Mouse (Mus musculus) cerebellum, postnatal 14 days (tissue): Measurements from ENCODE around the gene Ggact.

ENCODE experiments used
- DNase-seq, 2 experiments: peaks; one replicate each; pipeline ENCODE4 v3.0.0; 2021; ENCODE audit warnings: mixed read lengths in 2 of 2

Ggact gene

DNA sequence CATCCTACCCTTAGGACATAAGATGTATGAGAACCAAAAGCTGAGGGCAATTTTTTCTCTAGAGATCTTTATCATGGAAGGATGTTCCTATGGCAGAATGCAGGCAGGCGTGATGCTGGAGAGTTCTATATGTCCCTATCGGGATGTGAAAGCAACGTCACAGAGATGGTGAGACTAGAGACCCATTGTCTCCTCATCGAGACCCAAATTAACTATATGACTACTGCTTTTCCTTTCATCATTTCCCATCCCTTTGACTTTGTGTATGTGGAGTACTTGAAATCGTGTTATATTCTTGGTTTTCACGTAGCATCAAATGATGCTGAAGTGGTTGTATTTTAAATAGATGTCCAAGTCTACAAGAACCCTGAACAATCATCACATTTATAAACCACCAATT is at the start of gene Ggact:
Gene Ggact (minus strand): TSS at position 101 of the 400 bp plus-strand sequence.
- DNase-seq = no peak

GRCm38 (mm10) chr14:122957941-122958340 is 44.4 kb upstream of the Ggact start:
- DNase-seq = peak; percentile 97 to 98

DNA sequence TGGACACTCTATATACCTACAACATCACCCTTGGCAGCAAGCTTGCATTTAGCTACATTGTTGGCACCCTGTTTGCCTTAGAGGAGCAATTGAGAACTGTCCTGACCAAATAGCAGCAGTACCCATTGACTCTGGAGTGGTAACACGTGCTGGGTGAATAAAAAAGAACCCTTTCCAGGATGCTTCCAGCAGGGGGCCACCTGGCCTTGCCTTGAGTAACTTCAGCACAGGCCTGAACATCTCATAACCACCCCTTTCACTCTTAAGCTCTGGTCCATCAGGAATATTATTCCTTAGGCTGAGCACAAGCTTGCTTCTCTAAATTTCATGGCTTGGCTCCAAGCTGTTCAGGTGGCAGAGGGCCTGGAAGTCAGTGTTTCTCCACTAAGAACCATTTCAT is 39.8 kb upstream of the Ggact start:
- peak; percentile 63 to 65 for DNase-seq

- DNase-seq = no peak
Measured at GRCm38 (mm10) chr14:122952556-122952955, 39.0 kb upstream of the Ggact start.

GRCm38 (mm10) chr14:122951676-122952445 is 38.3 kb upstream of the Ggact start:
- no peak for DNase-seq

GRCm38 (mm10) chr14:122950915-122951314 is 37.4 kb upstream of the Ggact start:
- peak; percentile 22 to 26 for DNase-seq

DNA sequence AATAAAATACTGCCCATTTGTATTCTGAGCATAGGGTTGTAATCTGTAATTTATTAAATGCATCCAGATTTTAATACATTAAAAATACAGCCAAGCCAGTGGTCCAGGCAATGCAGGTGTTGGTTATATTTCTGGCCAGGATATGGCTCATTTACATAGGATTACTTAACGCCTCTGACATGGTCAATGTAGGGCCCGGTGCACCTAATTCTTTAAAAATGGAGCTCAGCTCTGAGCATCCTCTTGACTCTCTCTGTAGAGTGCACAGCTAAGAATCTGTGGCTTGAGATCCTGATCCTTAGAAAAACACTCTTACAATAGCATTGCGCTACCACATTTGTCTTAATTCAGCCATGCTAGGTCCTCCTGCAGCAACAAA is 29.9 kb upstream of the Ggact start:
- DNase-seq = no peak

DNA sequence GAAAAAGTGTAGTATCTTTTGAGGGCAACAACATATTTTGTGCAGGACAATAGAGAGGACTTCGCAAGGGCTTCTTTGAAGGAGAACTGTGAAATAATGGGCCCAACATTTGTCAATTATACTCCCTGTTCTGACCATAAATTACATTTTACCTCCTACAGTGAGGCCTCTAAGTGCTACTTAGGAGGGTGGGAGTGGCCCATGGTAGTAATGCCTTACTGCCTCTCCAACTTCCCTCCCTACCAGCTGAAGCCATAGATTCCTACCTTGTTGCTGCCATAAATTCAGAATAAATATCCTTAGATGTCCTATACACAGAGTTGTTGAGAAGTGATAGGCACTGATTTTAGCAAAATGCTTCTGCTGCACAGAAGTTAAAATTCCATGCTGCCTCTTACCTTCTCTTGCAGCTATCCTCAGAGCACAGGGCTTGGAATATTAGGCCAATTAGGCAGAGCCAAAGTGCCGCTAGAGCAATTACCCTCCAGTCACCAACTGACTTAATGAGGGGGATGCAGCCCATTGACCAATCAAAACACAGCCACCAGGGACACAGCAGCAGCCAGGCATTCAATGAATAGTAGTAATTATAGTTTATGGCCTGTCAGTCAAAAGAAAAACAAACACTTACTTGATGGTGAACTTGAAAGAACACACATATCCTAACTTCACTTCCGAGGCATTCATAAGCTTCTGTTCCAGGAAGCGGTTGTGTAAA is 29.4 kb upstream of the Ggact start:
- no peak for DNase-seq

- DNase-seq = peak; percentile 45 to 58
Measured at GRCm38 (mm10) chr14:122936460-122936859, 22.9 kb upstream of the Ggact start.

DNA sequence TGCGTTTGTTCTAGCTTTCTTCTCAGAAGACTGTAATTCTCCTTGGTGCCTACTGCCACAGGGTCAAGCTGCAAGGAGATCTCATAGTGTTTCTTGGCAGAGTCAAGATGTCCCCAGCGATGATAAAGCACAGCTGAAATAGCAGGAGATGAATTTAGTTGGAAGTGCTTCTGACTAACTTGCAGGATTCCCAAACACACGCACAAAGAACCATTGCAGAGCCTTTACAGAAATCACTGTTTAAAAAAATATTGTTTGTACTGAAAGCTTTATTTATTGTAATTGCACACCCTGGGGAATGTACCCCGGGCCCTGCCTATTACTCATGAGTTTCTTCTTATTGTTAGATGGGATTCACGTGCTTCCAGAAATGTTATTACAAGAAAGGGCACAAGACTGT is 6.5 kb upstream of the Ggact start:
- DNase-seq = no peak

DNA sequence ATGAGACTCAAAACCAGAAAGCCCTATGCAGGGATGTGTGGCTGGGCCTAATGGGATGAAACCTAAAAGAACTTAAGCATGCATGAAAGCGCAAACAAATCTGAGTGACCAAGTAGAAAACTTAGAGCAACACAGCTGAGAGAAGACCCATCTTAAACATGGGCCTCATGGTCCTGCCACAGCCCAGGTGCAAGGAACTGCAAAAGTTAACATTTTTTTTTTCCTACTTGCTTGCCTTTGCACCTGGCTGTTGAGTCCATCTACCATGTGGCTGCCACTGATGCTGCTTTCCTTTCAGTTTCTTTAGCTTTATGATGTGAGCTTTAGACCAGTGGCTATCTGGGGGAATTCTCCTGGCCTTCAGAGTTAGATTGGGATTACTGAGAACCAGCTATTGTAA is 4.1 kb upstream of the Ggact start:
- no peak for DNase-seq

DNA sequence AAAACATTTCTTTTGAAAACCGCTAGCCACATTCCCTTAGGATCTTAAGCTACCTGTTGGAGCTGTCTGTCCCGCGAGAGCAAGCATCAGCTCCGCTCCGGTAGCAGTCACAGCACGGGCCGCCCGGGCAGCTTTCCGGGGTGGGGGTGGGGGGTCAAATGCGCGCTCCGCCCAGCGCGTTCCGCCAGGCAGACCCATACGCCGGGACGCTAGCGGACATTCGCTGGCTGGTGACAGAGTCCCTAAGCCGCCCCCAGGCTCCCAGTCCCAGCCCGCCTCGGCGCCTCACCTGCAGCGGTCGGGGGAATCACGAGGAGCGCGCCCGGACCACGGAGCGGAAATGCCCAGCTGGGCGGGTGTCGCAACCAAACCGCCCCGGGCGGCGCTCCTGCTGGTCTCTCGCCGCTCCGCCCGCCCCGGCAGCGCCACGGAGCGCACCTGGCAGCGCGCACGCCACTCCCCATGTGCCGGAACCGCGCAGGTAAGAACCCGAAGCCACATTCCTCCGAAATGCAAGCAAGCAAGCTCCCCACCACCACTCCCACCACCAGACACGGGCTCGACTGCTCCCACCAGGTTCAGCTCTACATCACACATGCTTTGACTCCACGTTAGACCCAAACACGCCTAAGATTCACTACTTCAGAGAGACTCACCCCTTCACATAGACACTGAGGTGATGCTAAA is 602 bp downstream of the Ggact start:
- DNase-seq = peak; percentile 74 to 79

DNA sequence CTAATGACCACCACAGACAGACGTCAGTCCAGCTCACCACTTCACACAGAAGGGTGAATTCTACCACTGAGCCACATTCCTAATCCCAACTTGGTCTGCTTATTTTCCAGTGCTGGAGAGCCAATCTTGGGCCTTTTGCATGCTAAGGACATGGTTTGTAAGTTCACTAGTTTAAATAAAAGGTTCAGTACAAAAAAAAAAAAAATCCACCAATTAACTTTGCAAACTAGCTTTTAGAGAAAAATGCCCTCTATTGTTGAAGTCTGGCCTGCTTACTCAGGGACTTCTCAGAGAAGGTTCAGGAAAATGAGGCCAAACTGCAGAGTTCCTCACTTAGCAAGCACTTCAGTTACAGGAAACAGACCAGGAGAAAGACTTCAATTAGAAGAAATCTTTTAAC is 1.4 kb downstream of the Ggact start:
- DNase-seq = no peak

- DNase-seq = no peak
Measured at GRCm38 (mm10) chr14:122911265-122911664, 2.3 kb downstream of the Ggact start.

- no peak for DNase-seq
Measured at GRCm38 (mm10) chr14:122909368-122910091, 4.0 kb downstream of the Ggact start.

DNA sequence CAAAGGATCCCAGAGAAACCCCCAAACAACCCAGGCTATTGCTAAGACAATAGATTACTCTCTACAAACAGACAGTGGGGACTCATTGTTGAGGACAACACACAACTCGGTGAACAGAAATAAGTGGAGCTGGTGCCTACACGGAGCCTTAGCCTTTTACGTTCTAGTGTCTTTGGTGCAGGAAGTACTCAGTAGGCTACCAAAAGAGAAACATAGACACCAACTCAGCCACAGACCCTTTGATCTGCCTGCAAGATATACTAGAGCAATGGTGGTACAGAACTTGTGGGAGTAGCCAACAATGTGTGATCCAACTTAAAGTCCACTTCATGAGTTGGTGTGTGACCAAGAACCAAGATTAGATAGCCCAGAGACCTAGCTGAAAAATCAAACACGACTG is 5.5 kb downstream of the Ggact start:
- DNase-seq = no peak

DNA sequence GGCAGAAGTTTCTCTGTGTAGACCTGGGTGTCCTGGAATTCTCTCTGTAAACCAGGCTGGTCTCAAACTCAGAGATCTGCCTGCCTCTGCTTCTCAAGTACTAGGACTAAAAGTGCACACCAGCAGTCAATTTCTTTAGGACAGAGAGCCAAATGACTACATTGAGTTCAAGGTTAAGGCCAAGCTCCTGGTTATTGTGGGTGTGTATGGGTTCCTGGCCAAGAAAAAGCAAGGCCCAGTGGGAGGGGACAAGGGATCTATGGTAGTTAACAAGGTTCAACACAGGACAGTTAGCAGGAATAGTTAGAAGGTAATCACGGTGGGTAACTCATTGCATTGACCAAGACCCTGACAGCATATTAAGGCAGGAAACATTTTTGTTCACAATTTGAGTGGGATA is 8.6 kb downstream of the Ggact start:
- no peak for DNase-seq

GRCm38 (mm10) chr14:122903923-122904351 is 9.6 kb downstream of the Ggact start:
- no peak for DNase-seq

DNA sequence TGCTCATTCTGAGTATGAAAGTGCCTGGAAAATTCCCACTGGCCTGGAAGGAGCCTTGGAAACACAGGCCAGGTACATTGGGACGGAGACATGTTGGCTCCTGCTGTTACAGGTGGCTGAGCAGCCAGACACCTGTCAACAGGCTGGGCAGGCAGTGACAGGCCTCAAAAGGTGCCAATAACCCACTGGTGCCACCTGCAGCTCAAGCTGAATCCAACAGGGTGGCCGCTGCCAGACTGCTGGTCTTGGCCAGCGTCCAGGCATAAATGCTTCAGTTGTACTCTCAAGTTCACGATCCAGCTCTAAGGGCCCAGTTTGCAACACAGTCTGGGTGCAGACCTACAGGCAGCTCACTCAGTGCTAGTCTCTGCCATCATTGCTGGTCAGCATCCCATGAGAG is 10.7 kb downstream of the Ggact start:
- peak; percentile 93 to 97 for DNase-seq

GRCm38 (mm10) chr14:122902136-122902535 is 11.4 kb downstream of the Ggact start:
- DNase-seq = peak; percentile 79 to 81

DNA sequence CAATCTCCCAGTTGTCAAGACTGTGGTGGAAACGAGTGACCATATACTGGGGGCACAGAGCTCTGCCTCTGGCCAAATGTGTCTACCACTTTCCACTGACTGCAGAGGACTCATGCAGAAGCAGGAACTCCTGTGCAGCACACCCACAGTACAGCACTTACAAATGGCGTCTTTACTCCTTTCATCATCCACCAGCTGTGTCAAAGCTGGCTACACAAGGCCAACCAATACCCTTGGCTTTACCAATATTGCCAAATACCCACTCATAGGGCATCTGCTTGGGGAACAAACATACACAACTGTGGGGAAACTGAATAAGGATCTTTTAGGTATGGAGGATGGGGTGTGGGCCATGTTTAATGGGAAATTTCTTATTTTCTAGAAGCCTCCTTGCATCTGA is 11.8 kb downstream of the Ggact start:
- no peak for DNase-seq

- no peak for DNase-seq
Measured at GRCm38 (mm10) chr14:122901177-122901576, 12.4 kb downstream of the Ggact start.

DNA sequence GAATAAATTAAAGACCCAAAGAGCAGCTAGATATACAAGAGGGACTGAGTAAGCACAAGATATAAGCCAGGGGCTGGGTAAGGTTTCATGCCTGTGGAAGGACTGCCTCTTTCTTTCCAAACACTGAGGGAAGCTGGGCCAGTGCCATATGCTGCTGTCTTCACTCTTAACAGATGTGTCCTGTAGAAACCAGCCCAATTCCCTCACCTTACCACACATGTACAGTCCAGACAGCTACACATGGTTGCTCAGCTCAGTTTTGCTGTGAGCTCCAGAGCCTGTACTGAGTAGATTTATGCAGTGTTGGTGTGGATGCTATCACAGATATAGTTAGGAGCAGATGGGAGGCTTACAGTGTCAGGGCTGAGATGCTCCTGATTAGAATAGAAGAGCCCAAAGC is 12.9 kb downstream of the Ggact start:
- peak; percentile 45 to 47 for DNase-seq
